Mouse (Mus musculus): ENCODE results near the gene Eif5.
"Not testable (repeated sequence)": the region's sequence is repeated elsewhere in the genome, so short reads cannot be mapped to it uniquely, and the experiment has no call there.

Eif5 gene

DNA sequence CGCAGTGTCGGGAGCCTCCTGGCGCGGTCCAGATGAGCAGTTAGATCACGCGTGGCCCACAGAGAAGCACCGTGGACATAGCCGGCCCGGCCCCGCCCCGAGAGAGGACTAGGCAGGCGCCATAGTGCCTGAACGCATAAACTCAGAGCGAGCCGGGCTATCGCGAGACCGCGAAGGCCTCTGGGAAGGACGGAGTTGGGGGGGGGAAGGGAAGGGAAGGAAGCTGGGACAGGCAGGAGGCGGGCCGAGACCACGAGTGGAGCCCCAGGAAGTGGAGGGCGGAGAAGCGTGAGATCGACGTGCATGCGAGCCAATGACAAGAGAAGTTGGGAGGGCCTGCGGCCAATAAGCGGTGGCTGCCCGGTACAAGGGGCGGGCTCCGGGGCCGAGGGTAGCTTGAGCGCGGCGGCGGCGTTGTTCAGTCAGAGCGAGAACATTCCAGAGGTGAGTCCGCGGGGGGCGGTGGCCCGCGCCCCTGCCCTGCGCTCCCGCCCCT lies at the start of gene Eif5:
Eif5 (plus strand) TSS at position 221 of the 496 bp plus-strand sequence.
- peak; percentile 99 for DNase-seq (ENCODE audit: low spot score in 2 of 2)

DNA sequence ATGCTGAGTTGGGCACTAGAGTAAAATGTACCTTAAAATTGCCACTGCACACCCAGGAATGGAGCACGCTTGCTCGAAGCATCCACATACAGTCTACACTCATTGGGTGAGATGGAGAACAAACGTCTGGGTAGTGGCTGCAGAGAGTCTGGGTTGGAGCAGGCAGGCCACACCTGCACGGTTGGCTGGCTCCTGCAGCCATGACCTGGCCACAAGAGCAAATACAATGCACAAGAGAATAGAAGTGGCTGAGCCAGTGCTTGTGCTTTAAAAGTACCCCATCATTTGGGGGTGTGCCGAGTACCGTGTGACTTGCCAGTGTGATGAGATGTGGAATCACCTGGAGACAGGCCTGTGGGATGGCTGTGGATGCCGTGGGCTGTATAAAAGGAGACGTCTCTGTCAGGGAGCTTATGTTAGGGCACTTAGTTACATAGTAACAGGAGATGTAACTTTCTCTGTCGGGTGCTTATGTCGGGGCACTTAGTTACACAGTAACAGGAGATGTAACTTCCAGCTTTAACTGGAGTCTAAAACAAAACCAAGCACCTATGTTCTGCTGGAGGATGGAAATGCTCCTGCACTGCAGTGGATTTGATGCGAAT lies 48.5 kb upstream of the Eif5 start:
- no peak for DNase-seq (ENCODE audit: low spot score in 2 of 2)

DNA sequence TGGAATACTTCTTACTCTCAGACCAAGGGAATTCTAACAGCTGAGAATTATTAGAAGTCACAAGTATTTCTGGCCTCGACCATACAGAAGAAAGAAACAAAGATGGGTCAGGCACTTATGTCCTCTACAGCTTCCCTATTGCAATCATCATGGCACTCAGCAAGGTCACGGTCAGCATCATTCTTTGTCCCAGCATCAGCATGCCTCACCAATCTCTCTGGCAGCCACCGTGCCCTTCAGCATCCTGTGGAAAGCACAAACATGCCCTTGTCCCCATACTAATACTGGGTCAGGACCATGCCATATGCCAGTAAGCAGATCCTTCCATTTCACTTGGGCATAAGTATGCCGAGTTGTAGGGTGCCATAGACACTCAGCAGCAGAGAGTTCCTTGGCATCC lies 42.9 kb upstream of the Eif5 start:
- no peak for DNase-seq (ENCODE audit: low spot score in 2 of 2)

DNA sequence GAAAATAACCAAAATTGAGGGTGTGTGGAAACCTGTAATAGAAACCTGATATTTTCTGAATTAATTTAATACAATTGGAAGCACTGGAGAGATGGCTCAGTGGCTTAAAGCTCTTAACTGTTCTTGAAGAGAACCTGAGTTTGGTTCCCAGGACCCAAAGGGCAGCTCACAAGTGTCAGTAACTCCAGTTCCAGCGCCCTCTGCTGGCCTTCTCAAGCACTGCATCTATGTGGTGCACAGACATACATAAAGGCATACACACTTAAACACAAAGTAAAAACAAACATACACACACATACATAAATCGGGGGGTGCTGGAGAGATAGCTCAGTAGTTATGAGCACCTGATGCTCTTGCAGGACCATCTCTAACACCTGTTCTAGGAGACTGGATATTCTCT lies 40.7 kb upstream of the Eif5 start:
- no peak for DNase-seq (ENCODE audit: low spot score in 2 of 2)

DNA sequence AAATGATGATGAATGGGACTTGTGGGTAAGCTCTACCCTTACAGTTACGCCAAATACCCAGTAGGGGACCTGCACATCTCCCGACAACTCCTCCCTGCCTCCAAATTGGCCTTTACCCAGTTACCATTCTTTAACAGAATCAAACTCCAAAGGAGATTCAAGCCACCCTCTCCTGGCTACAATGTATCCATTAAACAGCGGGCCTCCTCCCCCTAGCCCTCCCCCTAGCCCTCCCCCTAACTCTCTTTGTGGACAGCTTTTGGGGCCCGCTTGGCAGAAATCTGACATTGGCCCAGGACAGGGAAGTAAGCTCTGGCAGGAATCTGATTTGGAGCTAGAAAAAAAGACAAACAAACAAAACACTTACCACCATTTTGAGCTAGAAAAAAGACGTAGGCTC lies 38.2 kb upstream of the Eif5 start:
- no peak for DNase-seq (ENCODE audit: low spot score in 2 of 2)

DNA sequence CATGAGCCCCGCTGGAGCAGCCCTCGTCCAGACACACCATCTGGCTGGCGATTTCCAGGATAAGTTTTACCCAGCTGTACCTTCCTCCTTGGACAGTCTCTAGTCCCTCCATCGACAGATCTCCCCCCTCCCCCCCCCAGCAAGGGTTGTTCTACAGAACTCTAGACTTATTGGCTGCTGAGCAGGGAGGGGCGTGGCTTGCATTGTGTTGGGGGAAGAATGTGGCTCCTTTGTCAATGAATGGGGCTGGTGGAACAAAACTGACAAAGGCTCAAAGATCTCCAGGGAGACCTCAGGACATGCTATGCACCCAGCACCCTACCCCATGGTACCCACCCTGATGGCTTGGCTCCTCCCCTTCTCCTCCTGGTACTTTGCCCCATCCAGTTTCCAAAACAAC lies 37.1 kb upstream of the Eif5 start:
- no peak for DNase-seq (ENCODE audit: low spot score in 2 of 2)

DNA sequence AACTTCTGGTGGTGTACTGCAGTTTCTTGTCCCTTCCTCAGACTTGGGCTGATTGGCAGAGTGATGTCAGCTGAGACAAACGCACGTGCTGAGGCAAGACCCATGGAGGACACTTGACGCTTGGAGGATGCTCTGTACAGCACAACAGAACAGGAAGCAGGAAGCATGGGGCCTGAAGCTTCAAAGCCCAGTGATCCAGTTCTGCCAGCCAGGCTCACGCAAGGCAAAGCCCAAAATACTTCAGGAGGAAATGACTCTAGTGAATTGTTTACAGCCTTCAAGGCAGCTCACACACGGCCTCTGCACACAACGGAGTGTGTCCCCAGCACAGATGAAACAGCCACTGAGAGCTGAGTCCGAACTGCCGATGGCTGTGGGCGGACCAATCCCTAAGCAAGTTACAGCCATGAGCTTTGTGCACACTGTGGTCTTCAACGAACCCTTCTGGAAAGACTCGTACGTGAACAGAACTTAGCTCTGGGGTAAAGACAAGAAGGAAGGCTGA lies 34.7 kb upstream of the Eif5 start:
- DNase-seq (ENCODE audit: low spot score in 2 of 2), result no peak

DNA sequence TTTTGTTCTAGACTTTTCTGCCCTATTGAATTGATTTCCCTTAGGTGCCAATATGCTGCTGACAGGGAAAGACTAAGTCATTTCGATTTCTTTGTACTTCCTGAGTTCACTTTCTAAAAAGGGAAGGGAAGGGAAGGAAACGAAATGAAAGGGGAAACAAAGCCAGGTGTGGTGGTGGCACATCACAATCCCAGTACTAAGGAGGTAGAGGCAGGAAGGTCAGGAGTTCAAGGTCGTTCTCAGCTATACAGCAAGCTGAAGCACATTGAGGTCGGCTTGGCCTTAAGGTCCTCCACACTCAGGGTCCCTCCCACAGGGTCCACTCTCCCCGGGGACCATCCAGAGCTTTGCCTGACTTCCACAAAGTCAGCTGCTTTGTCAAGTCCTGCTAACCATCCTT lies 34.2 kb upstream of the Eif5 start:
- no peak for DNase-seq (ENCODE audit: low spot score in 2 of 2)

DNA sequence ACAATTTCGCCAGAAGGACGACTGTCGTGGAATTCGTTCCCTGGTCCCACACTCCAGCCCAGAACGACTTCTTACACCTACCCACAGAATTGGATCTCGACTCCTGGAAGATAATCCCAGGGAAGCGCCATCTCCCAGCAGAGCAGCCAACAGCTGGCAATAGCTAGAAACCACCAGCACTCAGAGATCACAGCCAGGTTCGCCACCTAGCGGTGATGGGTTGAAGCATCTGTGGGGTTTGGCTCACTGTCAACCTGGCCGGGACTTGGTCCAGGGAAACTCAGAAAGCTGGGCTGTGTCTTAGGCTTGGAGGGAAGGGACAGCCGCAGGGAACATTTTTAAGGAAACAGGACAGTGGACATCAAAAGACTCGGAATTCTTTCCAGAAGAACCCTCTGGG lies 32.9 kb upstream of the Eif5 start:
- DNase-seq (ENCODE audit: low spot score in 2 of 2), result peak; percentile 91 to 92

DNA sequence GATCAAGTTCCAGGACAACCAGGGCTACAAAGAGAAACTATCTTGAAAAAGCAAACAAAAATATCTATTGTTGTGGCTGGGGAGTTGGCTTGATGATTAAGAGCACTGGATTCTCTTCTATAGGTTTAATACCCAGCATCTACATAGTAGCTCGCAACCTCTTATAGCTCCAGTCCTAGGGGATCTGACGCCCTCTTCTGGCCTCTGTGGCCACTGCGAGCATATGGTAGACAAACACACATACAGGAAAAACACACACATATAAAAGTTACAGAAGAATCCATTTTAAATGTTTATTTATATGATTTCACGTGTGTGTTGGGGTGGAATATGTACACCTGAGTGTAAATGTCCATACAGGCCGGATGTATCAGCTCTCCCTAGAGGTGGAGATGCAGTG lies 30.8 kb upstream of the Eif5 start:
- DNase-seq (ENCODE audit: low spot score in 2 of 2), result no peak

DNA sequence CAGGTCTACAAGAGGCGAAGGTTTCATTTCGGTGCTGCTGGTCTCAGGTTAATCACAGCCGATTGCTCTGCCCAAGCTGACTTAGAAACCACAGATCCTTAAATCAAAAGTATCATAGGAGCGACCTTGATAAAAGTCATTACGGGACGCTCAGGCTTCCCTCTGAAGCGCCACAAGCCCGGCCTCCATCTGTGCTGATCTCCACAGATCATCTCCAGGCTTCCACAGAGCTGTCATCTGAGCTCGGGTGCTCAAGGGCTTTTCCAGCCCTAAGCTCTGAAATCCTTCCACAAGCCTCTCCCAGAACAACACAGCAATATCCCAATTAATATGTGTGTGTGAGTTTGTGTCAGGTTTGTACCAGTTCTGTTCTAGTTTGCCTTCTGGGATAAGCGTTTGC lies 29.9 kb upstream of the Eif5 start:
- no peak for DNase-seq (ENCODE audit: low spot score in 2 of 2)

DNA sequence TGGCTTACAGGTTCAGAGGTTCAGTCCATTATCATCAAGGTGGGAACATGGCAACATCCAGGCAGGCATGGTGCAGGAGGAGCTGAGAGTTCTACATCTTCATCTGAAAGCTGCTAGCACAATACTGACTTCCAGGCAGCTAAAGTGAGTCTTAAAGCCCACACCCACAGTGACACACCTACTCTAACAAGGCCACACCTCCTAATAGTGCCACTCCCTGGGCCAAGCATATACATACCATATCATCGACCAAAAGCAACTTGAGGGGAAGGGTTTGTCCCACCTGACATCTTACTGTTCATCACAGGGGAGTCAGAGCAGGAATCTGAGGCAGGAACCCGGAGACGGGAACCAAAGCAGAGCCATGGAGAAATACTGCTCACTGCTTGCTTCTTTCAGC lies 29.4 kb upstream of the Eif5 start:
- not testable (repeated sequence) for DNase-seq (ENCODE audit: low spot score in 2 of 2)

DNA sequence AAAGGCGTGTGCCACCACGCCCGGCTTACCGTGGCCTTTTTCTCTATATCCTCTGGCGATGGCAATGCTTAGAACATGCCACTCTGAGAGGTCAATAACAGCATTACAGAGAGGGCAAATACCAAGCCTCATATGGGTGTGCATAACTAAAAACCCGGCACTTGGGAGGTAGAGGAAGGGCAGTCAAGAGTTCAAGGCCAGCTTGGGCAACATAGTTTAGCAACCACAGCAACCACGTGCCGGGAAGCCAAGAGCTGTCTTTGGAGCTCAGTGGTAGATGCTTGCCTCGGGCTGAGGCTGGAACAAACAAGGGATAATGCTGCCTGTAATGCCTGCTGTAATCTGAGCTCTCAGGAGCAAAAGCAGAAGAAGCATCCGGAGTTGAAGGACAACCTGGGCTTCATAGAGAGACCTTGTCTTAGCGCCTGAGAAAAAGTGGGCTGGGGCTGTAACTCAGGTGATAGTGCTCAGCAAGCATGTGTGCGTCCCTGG lies 25.2 kb upstream of the Eif5 start:
- DNase-seq (ENCODE audit: low spot score in 2 of 2), result no peak

DNA sequence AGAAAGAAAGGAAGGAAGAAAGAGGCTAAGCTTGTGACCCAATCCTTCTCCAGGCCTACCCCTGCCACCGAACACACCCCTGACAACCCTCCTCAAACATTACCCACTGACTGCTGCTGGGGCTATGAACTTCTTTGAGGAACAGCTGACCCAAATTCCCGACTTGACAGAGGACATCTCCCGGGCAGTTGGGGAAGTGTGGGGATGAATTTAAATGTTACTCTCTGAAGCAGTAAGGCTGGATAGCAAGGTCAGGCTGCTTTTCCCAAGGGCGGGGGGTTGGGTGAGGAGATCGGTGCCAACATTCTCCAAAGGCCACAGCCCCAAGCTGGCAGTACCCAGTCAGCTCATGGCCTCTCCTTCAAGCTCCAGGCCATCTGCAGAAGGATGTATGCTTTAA lies 24.1 kb upstream of the Eif5 start:
- DNase-seq (ENCODE audit: low spot score in 2 of 2), result no peak

DNA sequence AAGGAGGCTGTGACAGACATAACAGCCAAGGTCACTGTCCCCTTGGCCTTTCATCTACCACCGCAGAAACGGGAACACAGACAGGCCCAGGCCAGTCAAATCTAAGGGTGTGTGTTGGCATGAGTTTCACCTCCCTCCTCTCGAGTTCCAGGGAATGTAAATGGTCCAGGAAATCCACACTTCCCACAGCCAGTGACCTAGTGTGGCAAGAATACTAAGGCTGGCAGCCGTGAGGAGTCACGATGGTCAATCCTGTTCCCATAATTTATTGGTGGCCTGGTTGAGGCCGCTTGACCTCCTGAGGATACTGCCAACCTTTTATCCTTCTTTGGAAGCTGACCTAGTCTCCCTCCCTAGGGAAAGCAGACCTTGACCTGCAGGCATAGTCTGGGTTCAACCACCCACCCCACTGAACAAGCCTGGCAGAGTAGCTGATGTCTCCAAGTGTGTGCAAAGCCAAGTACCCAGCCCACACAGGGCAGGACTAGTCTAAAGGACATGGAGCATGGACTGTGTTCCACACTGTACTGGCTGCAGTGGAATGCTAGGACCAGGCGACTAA lies 23.5 kb upstream of the Eif5 start:
- DNase-seq (ENCODE audit: low spot score in 2 of 2), result no peak

DNA sequence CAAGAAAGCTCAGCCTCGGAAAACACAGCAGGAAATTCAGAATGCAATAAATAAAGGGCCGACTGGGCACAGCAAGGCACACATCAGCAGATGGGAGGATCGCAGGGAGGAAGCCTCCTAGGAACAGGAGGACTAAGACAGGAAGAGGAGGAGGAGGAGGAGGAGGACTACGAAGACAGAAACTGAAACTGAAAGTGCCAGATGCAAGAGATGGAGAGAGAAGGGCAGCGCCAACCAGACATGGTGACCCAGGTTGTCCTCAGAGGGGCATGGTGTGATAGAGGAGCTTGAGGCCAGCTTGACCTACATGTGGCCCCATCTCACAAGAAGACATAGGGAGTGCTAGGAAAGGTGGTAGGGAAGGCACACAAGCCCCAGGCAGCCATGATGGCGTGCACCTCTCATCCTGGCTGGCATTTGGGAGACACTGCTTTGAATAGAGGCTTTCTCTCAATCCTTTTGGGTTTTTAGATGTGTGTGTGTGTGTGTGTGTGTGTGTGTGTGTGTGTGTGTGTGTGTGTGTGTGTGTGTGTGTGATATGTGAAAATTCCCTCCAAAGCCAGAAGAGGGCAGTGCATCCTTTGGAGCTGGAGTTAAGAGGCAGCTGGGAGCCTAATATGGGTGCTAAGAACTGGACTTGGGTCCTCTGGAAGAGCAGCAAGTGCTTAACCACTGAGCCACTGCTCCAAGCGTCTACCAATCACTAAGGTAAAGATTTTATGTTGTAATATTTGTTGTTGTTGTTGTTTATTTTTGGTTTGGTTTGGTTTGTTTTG lies 22.8 kb upstream of the Eif5 start:
- no peak for DNase-seq (ENCODE audit: low spot score in 2 of 2)

DNA sequence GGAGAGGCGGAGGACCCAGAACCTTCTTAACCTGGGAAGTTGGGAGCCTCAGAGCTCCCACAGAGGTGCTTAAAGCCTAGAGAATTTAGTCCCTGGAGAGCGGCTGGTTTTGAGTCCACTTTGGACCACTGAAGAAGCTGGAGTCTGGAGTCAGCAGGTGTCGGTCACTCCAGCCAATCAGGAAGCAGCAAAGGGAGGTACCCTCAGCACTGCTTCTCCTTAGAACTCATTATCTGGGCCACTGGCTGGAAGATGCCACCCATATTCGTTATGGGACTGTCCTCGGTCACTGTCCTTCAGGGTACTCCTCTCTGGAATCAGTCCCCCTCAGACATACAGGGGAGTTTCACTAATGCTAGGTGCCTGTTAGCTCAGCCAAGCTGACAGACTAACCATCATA lies 21.9 kb upstream of the Eif5 start:
- no peak for DNase-seq (ENCODE audit: low spot score in 2 of 2)

DNA sequence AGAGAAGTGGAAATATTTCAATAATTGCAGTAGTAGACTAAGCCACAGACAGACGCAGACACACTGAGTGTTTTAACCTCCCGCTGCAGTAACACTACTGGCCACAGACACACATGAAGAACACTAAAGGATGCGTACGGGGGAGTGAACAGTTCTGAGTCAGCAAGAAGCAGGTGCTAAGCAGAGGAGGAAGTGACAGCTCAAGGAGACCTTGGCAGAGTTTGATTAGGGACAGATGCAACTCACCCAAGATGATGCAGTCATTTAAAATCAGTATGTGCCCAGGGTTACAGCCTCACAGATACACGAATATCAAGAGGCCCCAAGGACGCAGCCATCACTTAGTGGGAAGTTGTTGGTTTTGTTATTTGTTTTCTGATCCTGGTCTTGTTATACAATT lies 21.0 kb upstream of the Eif5 start:
- DNase-seq (ENCODE audit: low spot score in 2 of 2), result no peak

DNA sequence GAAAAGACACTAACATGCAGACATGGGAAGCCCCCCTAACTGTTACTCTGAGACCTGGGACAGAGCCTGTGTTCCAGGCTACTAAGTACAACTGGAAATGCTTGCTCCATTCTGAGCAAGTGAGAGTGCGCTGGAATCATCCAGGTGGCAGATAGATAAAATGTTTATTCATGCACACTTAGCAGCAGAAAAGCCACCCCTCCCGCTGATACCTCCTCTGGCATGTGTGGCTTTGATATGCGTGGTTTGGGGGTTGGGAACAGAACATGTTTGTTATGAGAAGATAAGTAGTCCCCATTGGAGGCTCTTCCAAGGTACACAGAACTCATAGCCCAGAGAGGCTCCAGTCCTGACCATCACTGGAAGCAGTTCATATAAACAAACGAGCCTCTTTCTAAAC lies 19.9 kb upstream of the Eif5 start:
- DNase-seq (ENCODE audit: low spot score in 2 of 2), result no peak

DNA sequence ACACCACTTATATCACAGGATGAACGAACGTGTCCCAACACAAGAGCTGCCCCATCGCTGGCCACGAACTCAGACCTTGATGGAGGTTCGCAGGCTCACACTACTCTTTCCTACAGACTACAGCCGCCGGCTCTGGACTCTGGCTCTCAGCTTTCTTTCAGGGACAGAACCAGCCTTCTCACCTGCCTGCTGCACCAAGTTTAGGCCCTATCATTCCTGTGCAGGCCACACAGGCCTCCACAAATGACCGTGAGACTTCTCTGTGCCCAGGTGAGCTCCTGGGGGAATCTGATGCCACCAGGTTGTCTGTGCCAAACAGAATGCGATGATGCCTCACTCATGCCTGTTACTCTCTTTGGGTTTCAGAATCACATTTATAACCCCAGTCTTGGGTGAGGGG lies 19.4 kb upstream of the Eif5 start:
- DNase-seq (ENCODE audit: low spot score in 2 of 2), result no peak

DNA sequence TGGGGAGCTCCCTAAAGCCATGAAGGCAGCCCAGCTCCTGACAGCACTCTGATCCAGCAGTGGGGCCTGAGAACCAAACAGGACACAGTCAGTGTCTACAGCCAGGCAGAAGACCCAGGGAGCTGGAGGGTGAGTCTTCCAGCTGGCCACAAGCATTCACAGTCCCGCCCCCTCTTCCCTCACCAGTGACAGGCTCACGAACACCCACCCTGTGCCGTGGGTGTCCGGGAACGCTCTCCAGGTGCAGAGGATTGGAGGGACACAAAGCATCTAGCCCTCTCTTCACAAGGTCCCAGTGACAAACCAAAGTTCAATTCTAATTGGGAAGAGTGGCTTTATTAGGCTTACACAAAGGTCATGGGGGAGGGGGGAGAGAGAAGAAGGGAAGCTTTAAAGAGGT lies 18.0 kb upstream of the Eif5 start:
- no peak for DNase-seq (ENCODE audit: low spot score in 2 of 2)

DNA sequence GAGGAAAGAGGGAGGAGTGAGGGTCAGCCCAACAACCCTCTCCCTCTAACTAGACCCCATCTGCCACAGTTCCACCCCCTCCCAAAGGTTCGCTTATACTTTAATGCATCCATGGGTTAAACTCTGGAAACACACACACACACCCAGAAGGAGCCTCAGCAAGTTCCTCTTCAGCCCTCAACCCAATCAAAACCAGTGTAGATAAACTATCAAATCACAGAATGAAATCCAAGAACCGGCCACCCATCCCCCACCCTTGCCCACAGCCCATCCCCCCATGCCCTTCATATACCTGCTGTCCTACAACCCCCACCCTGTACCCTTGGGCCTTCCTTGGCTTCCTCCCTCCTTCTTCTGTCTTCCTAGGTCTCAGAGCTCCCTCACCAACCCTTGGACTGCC lies 16.8 kb upstream of the Eif5 start:
- no peak for DNase-seq (ENCODE audit: low spot score in 2 of 2)

DNA sequence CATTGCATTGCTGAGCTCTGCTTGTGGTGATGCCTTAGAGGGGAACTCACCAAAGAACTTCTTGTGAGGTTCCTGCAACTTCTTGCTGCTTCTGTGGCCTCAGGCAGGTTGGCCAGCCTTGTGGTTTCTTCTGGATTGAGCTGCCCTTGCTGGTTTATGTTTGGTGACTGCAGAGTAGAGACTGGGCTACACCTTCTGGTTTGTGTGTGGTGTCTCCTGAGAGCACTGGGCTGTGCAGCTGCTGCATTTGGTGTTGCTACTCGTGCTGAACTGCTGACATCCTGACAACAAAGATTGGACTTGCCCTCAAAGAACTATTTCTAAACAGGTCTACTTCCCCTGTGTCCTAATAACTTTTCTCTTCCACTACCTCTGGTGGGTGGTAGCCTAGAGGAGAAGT lies 13.3 kb upstream of the Eif5 start:
- no peak for DNase-seq (ENCODE audit: low spot score in 2 of 2)
